Mouse (Mus musculus) kidney, adult 2 months (tissue): ENCODE data around the gene Gabrd.

Experiments used
- CTCF ChIP-seq: fragments of 200-500 bp; conservative IDR thresholded peaks from 2 replicates; pipeline ENCODE4 v1.5.1; 2011; ENCODE audit warnings: low read depth, mild to moderate bottlenecking, control low read depth, low read length, moderate library complexity, mixed read lengths; ENCODE audit not compliant: insufficient read depth, insufficient read length
- POLR2A ChIP-seq: fragments of 200-500 bp; IDR thresholded peaks from one replicate; pipeline ENCODE4 v1.6.1; 2011; ENCODE audit warnings: low read depth, low read length, control low read depth

- no peak for TF ChIP-seq CTCF
- no peak for TF ChIP-seq POLR2A
Observed at GRCm38 (mm10) chr4:155354546-155354945, 43.4 kb downstream of the Gabrd start.
